Mouse (Mus musculus) heart, adult 2 months (tissue): Measurements from ENCODE around the gene Col18a1.

ENCODE experiments used
- CTCF ChIP-seq: fragments of 200-600 bp; IDR thresholded peaks from 2 replicates; pipeline ENCODE4 v1.8.1; 2022; ENCODE audit warnings: antibody characterized with exemption, mild to moderate bottlenecking, moderate library complexity
- EP300 ChIP-seq: fragments of 200-500 bp; IDR thresholded peaks from 2 replicates; pipeline ENCODE4 v1.6.1; 2011; ENCODE audit warnings: low read depth, low read length, control low read depth; ENCODE audit not compliant: insufficient read depth

DNA sequence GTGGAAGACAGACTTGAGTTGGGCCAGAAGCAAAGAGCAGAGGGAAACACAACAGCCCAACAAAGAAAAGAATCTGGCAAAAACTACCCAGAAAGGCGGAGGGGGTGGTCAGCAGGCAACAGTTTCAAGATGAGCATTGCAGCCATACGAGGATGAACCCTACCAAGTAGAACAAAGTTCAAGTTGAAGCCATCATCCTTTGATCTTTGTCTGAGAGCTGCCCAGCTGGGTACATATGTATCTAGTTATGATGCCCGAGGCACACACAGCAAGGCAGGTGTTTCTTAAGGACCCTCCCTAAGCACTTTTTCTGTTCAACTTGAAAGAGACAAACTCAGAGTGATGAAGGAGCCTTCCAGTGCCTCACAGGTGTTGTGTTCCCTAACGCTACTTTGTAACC, 66.6 kb downstream of the Col18a1 start:
- TF ChIP-seq CTCF (no peak), EP300 (no peak)
